Mouse (Mus musculus): ENCODE results near the gene Ano9. TPM values are rescaled to one million over a fixed set of nuclear protein-coding genes. Genes with fewer than 3 reads are reported as not detected.

Ano9 gene
- polyA plus RNA-seq (2014; fragmentation: Nextera tagmentation; extraction: Ambion mirVana), result 0.12 TPM in 1 of 2 replicates, not detected in the other

DNA sequence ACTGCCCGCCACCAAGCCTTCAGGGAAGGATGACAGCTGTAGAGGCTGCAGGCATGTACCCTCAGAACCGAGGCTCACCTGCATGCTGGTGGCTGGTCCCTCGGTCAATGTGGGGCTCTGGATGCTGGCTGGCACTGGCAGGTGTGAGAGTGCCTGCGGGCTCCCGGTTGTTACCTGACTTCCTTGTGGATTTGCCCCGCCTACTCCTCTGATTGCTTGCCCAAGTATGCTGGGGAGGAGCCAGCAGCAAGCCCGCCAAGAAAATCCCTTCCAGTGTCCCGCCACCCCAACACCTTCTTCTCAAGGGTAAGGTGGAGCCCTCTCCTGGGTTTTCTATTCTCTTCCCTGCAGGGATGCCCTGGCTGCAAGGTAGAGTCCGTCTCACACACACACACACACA lies at the start of gene Ano9:
Gene Ano9 (minus strand): TSS at position 171 of the 400 bp plus-strand sequence.
- DNase-seq (ENCODE audit: low spot score, missing footprints) (no peak), ATAC-seq (ENCODE audit: low FRiP score) (no peak)
- no peak within 1 kb of the TSS for H3K9ac ChIP-seq (ENCODE audit: low read length)
- WGBS, result 14% methylated on average over 8 of the region's 9 CpGs
- no peaks in the 10 kb centered on the region for H3K9me3 ChIP-seq (ENCODE audit: control insufficient read depth, low read length)
- H3K36me3 ChIP-seq (ENCODE audit: control insufficient read depth, insufficient read depth, low read length), result no peaks in the 10 kb centered on the region
- no peak within 1 kb of the TSS for H3K27ac ChIP-seq (ENCODE audit: low read depth, low read length)
- no peak within 1 kb of the TSS for H3K4me2 ChIP-seq
- no peaks in the 10 kb centered on the region for H3K27me3 ChIP-seq (ENCODE audit: control insufficient read depth, insufficient read depth, low read length)
- no peaks in the 10 kb centered on the region for H3K4me1 ChIP-seq (ENCODE audit: control insufficient read depth, insufficient read depth, low read length)
- no peak within 1 kb of the TSS for H3K4me3 ChIP-seq (ENCODE audit: low read depth, low read length)

DNA sequence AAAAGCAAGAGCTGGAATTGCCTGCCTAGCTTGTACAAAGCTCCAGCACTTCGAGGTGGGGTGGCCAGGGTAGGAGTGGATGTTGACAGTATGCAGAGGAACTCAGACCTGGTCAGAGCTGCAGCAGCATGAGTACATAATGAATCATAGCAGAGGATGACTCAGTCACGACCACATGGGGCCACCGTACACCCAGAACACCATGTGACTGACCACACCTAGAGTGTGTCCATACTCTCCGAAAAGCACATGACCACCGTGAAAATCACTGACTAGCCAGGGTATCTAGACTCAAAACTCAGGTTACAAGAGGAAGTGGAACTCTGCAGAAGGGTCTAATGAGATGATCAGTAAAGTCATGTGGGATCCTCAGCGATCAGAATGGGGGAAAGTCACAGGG lies 47.2 kb upstream of the Ano9 start:
- ATAC-seq (ENCODE audit: low FRiP score), result no peak
- DNase-seq (ENCODE audit: low spot score, missing footprints), result no peak
- peaks cover 6% of the 10 kb centered on the region; the same call in 1 of the 2 replicates for H3K36me3 ChIP-seq (ENCODE audit: control insufficient read depth, insufficient read depth, low read length)
- H3K4me2 ChIP-seq, result no peak overlapping the region
- no peaks in the 10 kb centered on the region for H3K27me3 ChIP-seq (ENCODE audit: control insufficient read depth, insufficient read depth, low read length)
- H3K9ac ChIP-seq (ENCODE audit: low read length), result no peak overlapping the region
- no peak overlapping the region for H3K4me3 ChIP-seq (ENCODE audit: low read depth, low read length)
- no peak overlapping the region for H3K27ac ChIP-seq (ENCODE audit: low read depth, low read length)
- peaks cover 5% of the 10 kb centered on the region for H3K4me1 ChIP-seq (ENCODE audit: control insufficient read depth, insufficient read depth, low read length)
- 85% methylated on average over 6 of the region's 6 CpGs for WGBS
- H3K9me3 ChIP-seq (ENCODE audit: control insufficient read depth, low read length), result no peaks in the 10 kb centered on the region

DNA sequence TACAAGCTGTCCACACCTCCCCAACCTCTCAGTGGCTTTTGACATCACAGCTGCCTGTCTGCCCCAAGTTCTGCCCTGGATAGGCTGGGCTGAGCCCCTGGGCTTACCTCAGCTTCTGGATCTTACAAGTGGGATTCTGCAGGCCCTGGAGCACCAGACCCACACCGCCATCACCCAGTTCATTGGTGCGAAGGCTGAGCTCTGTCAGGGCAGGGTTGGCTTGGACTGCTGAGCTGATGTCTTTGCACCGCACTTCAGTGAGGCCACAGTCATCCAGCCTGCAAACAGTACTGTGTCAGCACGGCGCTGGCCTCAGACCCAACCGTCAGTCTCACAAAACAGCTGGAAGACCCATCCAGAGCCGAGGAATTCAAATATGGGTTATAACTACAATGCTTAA lies 46.8 kb upstream of the Ano9 start:
- DNase-seq (ENCODE audit: low spot score, missing footprints) (no peak), ATAC-seq (ENCODE audit: low FRiP score) (no peak)
- no peak overlapping the region for H3K9ac ChIP-seq (ENCODE audit: low read length)
- H3K36me3 ChIP-seq (ENCODE audit: control insufficient read depth, insufficient read depth, low read length), result peaks cover 6% of the 10 kb centered on the region; the same call in 1 of the 2 replicates
- H3K27ac ChIP-seq (ENCODE audit: low read depth, low read length), result no peak overlapping the region
- H3K27me3 ChIP-seq (ENCODE audit: control insufficient read depth, insufficient read depth, low read length), result no peaks in the 10 kb centered on the region
- H3K9me3 ChIP-seq (ENCODE audit: control insufficient read depth, low read length), result no peaks in the 10 kb centered on the region
- H3K4me3 ChIP-seq (ENCODE audit: low read depth, low read length), result no peak overlapping the region
- WGBS, result 92% methylated on average over 7 of the region's 7 CpGs
- H3K4me2 ChIP-seq, result no peak overlapping the region
- peaks cover 5% of the 10 kb centered on the region for H3K4me1 ChIP-seq (ENCODE audit: control insufficient read depth, insufficient read depth, low read length)

DNA sequence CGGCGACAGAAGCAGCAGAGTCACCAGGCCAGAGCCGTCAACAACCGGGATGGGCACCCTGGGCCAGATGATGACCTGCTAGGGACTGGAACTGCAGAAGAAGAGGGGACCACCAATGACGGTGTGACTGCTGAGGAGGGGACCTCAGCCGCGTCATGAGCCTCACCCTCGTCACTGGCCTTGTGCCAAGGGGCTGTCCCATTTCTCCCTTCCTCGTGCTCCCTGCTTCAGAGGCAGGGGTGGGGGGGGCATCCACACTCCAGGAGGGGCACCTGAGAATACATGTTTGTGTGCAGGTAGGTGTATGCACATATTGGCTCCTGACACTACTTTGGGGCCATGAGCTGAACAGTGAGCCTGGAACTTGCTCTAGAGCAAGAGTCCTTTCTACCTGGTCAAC lies 37.8 kb upstream of the Ano9 start:
- ATAC-seq (ENCODE audit: low FRiP score) (no peak), DNase-seq (ENCODE audit: low spot score, missing footprints) (no peak)
- Histone ChIP-seq H3K27ac (ENCODE audit: low read depth, low read length) (no peak overlapping the region), H3K36me3 (ENCODE audit: control insufficient read depth, insufficient read depth, low read length) (peaks cover 11% of the 10 kb centered on the region; the same call in 1 of the 2 replicates), H3K4me2 (no peak overlapping the region), H3K9me3 (ENCODE audit: control insufficient read depth, low read length) (no peaks in the 10 kb centered on the region), H3K9ac (ENCODE audit: low read length) (no peak overlapping the region), H3K4me1 (ENCODE audit: control insufficient read depth, insufficient read depth, low read length) (no peaks in the 10 kb centered on the region), H3K4me3 (ENCODE audit: low read depth, low read length) (no peak overlapping the region), H3K27me3 (ENCODE audit: control insufficient read depth, insufficient read depth, low read length) (no peaks in the 10 kb centered on the region)
- 93% methylated on average over 9 of the region's 9 CpGs for WGBS

DNA sequence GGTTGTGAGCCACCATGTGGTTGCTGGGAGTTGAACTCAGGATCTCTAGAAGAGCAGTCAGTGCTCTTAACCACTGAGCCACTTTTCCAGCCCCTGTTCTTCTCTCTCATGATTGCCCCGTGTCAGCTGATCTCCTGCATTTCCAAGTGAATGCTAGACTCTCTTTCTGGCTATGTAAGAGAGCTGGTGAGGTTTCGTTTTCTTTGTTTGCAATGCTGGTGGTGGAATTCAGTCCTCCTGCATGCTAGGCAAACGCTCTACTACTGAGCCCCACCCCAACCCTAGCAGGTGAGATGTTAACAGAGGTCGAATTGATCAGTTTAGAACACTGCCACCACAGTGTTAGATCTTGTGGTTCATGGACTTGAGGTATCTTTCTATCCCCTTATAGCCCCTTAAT lies 31.0 kb upstream of the Ano9 start:
- no peak overlapping the region for H3K9ac ChIP-seq (ENCODE audit: low read length)
- H3K9me3 ChIP-seq (ENCODE audit: control insufficient read depth, low read length), result no peaks in the 10 kb centered on the region
- H3K4me1 ChIP-seq (ENCODE audit: control insufficient read depth, insufficient read depth, low read length), result no peaks in the 10 kb centered on the region
- WGBS, result 80% methylated on average over 4 of the region's 4 CpGs
- no peak overlapping the region for H3K4me3 ChIP-seq (ENCODE audit: low read depth, low read length)
- peaks cover 2% of the 10 kb centered on the region; the same call in 1 of the 2 replicates for H3K36me3 ChIP-seq (ENCODE audit: control insufficient read depth, insufficient read depth, low read length)
- H3K27ac ChIP-seq (ENCODE audit: low read depth, low read length), result no peak overlapping the region
- DNase-seq (ENCODE audit: low spot score, missing footprints) (no peak), ATAC-seq (ENCODE audit: low FRiP score) (no peak)
- H3K4me2 ChIP-seq, result no peak overlapping the region
- H3K27me3 ChIP-seq (ENCODE audit: control insufficient read depth, insufficient read depth, low read length), result no peaks in the 10 kb centered on the region

DNA sequence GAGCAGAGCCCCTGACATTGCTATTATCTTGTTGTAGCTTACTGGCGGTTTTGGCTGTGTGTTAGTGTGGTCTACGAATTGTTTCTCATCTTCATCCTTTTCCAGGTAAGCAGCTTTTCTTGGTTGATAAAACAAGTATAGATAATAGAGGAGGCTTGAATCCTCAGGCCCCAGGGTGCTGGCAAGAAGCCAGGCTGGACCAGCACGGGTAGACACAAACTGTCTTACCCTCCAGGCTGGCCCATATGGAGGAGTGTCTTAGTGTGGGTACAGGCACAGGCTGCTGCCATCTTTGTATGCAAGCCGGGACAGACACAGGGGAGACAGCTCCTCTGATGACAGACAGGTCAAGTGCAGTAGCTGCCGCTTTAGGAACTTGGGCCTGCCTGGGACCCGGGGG lies 29.4 kb upstream of the Ano9 start:
- no peak overlapping the region for H3K4me3 ChIP-seq (ENCODE audit: low read depth, low read length)
- peaks cover 2% of the 10 kb centered on the region; the same call in 1 of the 2 replicates for H3K36me3 ChIP-seq (ENCODE audit: control insufficient read depth, insufficient read depth, low read length)
- no peaks in the 10 kb centered on the region for H3K4me1 ChIP-seq (ENCODE audit: control insufficient read depth, insufficient read depth, low read length)
- H3K27ac ChIP-seq (ENCODE audit: low read depth, low read length), result no peak overlapping the region
- DNase-seq (ENCODE audit: low spot score, missing footprints) (no peak), ATAC-seq (ENCODE audit: low FRiP score) (no peak)
- H3K4me2 ChIP-seq, result no peak overlapping the region
- WGBS, result 91% methylated on average over 6 of the region's 6 CpGs
- H3K27me3 ChIP-seq (ENCODE audit: control insufficient read depth, insufficient read depth, low read length), result no peaks in the 10 kb centered on the region
- no peak overlapping the region for H3K9ac ChIP-seq (ENCODE audit: low read length)
- H3K9me3 ChIP-seq (ENCODE audit: control insufficient read depth, low read length), result no peaks in the 10 kb centered on the region

DNA sequence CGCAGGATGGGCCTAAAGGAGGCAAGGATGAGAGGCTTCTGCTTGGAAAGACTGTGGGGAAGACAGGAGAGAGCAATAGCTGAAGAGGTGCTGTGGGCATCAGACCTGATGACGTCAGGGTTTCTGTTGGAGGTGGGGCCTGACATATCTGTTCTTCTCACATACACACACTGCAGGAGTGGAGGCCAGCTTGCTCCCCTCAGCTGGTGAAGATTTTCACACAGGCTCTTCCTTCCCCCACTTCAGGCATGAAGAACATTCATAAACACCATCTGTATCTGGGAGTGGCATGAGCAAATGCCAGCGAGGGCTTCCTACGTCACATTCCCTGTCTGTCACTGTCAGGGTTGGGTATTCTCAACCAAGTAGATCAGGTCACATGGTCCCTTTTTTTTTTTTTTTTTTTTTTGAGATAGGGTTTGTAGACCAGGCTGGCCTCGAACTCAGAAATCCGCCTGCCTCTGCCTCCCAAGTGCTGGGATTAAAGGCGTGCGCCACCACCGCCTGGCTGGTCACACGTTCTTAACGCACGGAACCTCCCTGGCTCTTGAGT lies 28.5 kb upstream of the Ano9 start:
- H3K27me3 ChIP-seq (ENCODE audit: control insufficient read depth, insufficient read depth, low read length), result no peaks in the 10 kb centered on the region
- H3K4me3 ChIP-seq (ENCODE audit: low read depth, low read length), result no peak overlapping the region
- WGBS, result 95% methylated on average over 12 of the region's 12 CpGs
- no peak overlapping the region for H3K4me2 ChIP-seq
- no peak for ATAC-seq (ENCODE audit: low FRiP score)
- H3K9ac ChIP-seq (ENCODE audit: low read length), result no peak overlapping the region
- peaks cover 2% of the 10 kb centered on the region; the same call in 1 of the 2 replicates for H3K36me3 ChIP-seq (ENCODE audit: control insufficient read depth, insufficient read depth, low read length)
- no peaks in the 10 kb centered on the region for H3K9me3 ChIP-seq (ENCODE audit: control insufficient read depth, low read length)
- H3K27ac ChIP-seq (ENCODE audit: low read depth, low read length), result no peak overlapping the region
- H3K4me1 ChIP-seq (ENCODE audit: control insufficient read depth, insufficient read depth, low read length), result no peaks in the 10 kb centered on the region
- no peak for DNase-seq (ENCODE audit: low spot score, missing footprints)

DNA sequence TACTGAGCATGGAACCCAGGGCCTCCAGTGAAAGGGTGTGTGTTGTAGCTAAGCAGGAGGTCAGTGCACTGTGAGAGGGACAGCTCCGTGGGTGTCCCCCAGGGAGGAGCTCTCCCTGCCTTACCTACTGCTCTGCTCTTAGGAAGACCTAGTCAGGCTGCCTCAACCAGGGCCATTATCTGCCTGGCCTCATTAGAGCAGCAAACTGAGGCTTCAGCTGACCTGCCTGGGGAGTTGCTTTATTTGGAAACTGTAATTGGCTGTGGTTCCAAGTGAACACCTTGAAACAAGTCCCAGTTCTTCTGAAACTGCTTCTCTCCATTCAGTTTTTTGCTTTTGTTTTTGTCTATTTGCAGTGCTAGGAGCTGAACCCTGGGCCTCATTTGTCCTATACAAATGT lies 27.8 kb upstream of the Ano9 start:
- Histone ChIP-seq H3K4me2 (no peak overlapping the region), H3K27ac (ENCODE audit: low read depth, low read length) (no peak overlapping the region), H3K4me3 (ENCODE audit: low read depth, low read length) (no peak overlapping the region), H3K4me1 (ENCODE audit: control insufficient read depth, insufficient read depth, low read length) (no peaks in the 10 kb centered on the region), H3K36me3 (ENCODE audit: control insufficient read depth, insufficient read depth, low read length) (peaks cover 2% of the 10 kb centered on the region; the same call in 1 of the 2 replicates), H3K9ac (ENCODE audit: low read length) (no peak overlapping the region), H3K27me3 (ENCODE audit: control insufficient read depth, insufficient read depth, low read length) (no peaks in the 10 kb centered on the region), H3K9me3 (ENCODE audit: control insufficient read depth, low read length) (no peaks in the 10 kb centered on the region)
- WGBS, result 68% methylated on average over 1 of the region's 1 CpGs
- DNase-seq (ENCODE audit: low spot score, missing footprints), result no peak
- ATAC-seq (ENCODE audit: low FRiP score), result no peak

DNA sequence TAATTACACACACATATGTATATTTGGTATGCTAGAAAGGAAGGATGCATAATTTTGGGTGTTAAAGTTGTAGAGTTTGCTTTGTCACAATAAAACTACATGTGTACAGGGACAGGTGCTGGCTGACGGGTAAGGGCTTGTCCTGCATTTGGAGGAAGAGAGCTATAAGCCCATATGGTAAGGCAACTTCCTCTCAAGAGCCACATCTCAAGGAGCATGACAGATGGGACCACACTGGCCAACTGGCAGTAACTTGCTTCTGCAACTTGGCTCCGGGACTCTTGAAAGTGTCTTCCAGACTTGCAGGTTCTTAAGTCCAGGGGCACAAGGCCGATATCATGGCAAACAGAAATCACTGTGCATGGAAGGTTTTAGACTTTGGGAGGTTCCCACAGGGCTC lies 27.0 kb upstream of the Ano9 start:
- H3K4me2 ChIP-seq, result no peak overlapping the region
- ATAC-seq (ENCODE audit: low FRiP score) (no peak), DNase-seq (ENCODE audit: low spot score, missing footprints) (no peak)
- H3K36me3 ChIP-seq (ENCODE audit: control insufficient read depth, insufficient read depth, low read length), result peaks cover 2% of the 10 kb centered on the region; the same call in 1 of the 2 replicates
- no peaks in the 10 kb centered on the region for H3K9me3 ChIP-seq (ENCODE audit: control insufficient read depth, low read length)
- no peak overlapping the region for H3K27ac ChIP-seq (ENCODE audit: low read depth, low read length)
- H3K4me1 ChIP-seq (ENCODE audit: control insufficient read depth, insufficient read depth, low read length), result no peaks in the 10 kb centered on the region
- no peak overlapping the region for H3K9ac ChIP-seq (ENCODE audit: low read length)
- no peaks in the 10 kb centered on the region for H3K27me3 ChIP-seq (ENCODE audit: control insufficient read depth, insufficient read depth, low read length)
- H3K4me3 ChIP-seq (ENCODE audit: low read depth, low read length), result no peak overlapping the region
- WGBS, result 91% methylated on average over 3 of the region's 3 CpGs
